In genomic region chr11:116556308-116556707, GRCm38 (mm10) we compare ENCODE assay signal across 21 mouse cellular contexts. TPM values are rescaled to one million over a fixed set of nuclear protein-coding genes. Genes with fewer than 3 reads are reported as not detected.
DNase-seq lines count a peak whose midpoint lies in the region; ATAC-seq lines count a peak whose summit lies in the region.
"Had no signal": no experiment of that assay in that cellular context is flagged by ENCODE, and none has a peak within 500 bp of the region (broad histone marks: within the 10 kb centered on the region; RNA-seq: fewer than 3 reads in every experiment).

No protein-coding gene starts in this region.

- no peaks in the 10 kb centered on the region for H3K36me3 ChIP-seq in heart, embryonic 11.5 days (ENCODE audit: control insufficient read depth, insufficient read depth, low read length)
- H3K36me3 ChIP-seq in intestine, embryonic 14.5 days (ENCODE audit: control insufficient read depth, insufficient read depth, low read length): no peaks in the 10 kb centered on the region
- no peaks in the 10 kb centered on the region for H3K36me3 ChIP-seq in intestine, embryonic 16.5 days (ENCODE audit: control insufficient read depth, insufficient read depth, low read length)
- peaks cover 53% of the 10 kb centered on the region for H3K36me3 ChIP-seq in megakaryocyte, embryonic 14.5 days (replicated peaks; ENCODE audit: low read length)

- peaks cover 57% of the 10 kb centered on the region for H3K4me1 ChIP-seq in heart, embryonic 11.5 days (ENCODE audit: control insufficient read depth, insufficient read depth, low read length)
- H3K4me1 ChIP-seq in intestine, embryonic 14.5 days (replicated peaks; ENCODE audit: control insufficient read depth, insufficient read depth, low read length): peaks cover 17% of the 10 kb centered on the region
- peaks cover 4% of the 10 kb centered on the region for H3K4me1 ChIP-seq in intestine, embryonic 16.5 days (ENCODE audit: control insufficient read depth, insufficient read depth, low read length)
- peaks cover 90% of the 10 kb centered on the region for H3K4me1 ChIP-seq in megakaryocyte, embryonic 14.5 days

- H3K9me3 ChIP-seq in heart, embryonic 11.5 days (replicated peaks; ENCODE audit: control insufficient read depth, low read length): no peaks in the 10 kb centered on the region
- no peaks in the 10 kb centered on the region for H3K9me3 ChIP-seq in intestine, embryonic 14.5 days (ENCODE audit: control insufficient read depth, low read length)
- no peaks in the 10 kb centered on the region for H3K9me3 ChIP-seq in intestine, embryonic 16.5 days (ENCODE audit: control insufficient read depth, low read length)
- H3K9me3 ChIP-seq in megakaryocyte, embryonic 14.5 days: no peaks in the 10 kb centered on the region
- H3K9me3 ChIP-seq: embryonic facial prominence, embryonic 10.5 days had no signal

- intact Hi-C loops in heart, postnatal 25 days (cut with DNase I): no loop called here

- ATAC-seq in heart, embryonic 11.5 days (replicated peaks; ENCODE audit: insufficient number of reproducible peaks, low FRiP score, low TSS enrichment): no peak
- ATAC-seq in intestine, embryonic 14.5 days (replicated peaks; ENCODE audit: low FRiP score, low TSS enrichment, low read depth): no peak
- no peak for ATAC-seq in intestine, embryonic 16.5 days
- no peak for ATAC-seq in megakaryocyte, adult 5-6 weeks (ENCODE audit: poor library complexity, severe bottlenecking)
- ATAC-seq: activated CD4-positive, CD25-positive, alpha-beta regulatory T cell, adult 4 months; forebrain, embryonic 14.5 days; inflammation-experienced regulatory T-cells, adult 6 months; Patski had no signal

- no peak overlapping the region for H3K27ac ChIP-seq in heart, embryonic 11.5 days (ENCODE audit: low read depth, low read length)
- 0 out of 2 replicates have a peak overlapping the region, but pooled peaks have one; percentile 4 for H3K27ac ChIP-seq in intestine, embryonic 14.5 days (ENCODE audit: low read depth)
- H3K27ac ChIP-seq in intestine, embryonic 16.5 days (ENCODE audit: low read length): no peak overlapping the region
- H3K27ac ChIP-seq: embryonic facial prominence, embryonic 10.5 days; left cerebral cortex, adult 2 months had no signal

- peak overlapping the region; percentile 29; the same call in 1 of the 2 replicates for H3K9ac ChIP-seq in heart, embryonic 11.5 days (ENCODE audit: low read depth, low read length)
- no peak overlapping the region for H3K9ac ChIP-seq in intestine, embryonic 14.5 days (ENCODE audit: low read length)
- H3K9ac ChIP-seq in intestine, embryonic 16.5 days (ENCODE audit: low read depth, low read length): no peak overlapping the region

- peak overlapping the region; percentile 1; the same call in 1 of the 2 replicates for H3K4me2 ChIP-seq in heart, embryonic 11.5 days
- no peak overlapping the region for H3K4me2 ChIP-seq in intestine, embryonic 14.5 days (ENCODE audit: low read length)
- H3K4me2 ChIP-seq in intestine, embryonic 16.5 days (ENCODE audit: low read depth, low read length): no peak overlapping the region

- no peak for DNase-seq in heart, postnatal 25 days (ENCODE audit: low spot score)
- DNase-seq in intestine, embryonic 14.5 days (ENCODE audit: low spot score): no peak
- DNase-seq in urinary bladder, postnatal 10 days (ENCODE audit: low spot score): no peak
- DNase-seq: adrenal gland, postnatal 14 days; kidney, postnatal 14 days; lung, adult 18-20 months; lung, postnatal 4 days; spleen, adult 18-20 months; thymus, adult 18-20 months had no signal

- H3K27me3 ChIP-seq in heart, embryonic 11.5 days (ENCODE audit: control insufficient read depth, insufficient read depth, low read length): no peaks in the 10 kb centered on the region
- H3K27me3 ChIP-seq in intestine, embryonic 14.5 days (replicated peaks; ENCODE audit: control insufficient read depth, insufficient read depth, low read length): no peaks in the 10 kb centered on the region
- H3K27me3 ChIP-seq in intestine, embryonic 16.5 days (replicated peaks; ENCODE audit: control insufficient read depth, insufficient read depth, low read length): no peaks in the 10 kb centered on the region
- H3K27me3 ChIP-seq in megakaryocyte, embryonic 14.5 days (replicated peaks): peaks cover 7% of the 10 kb centered on the region
- H3K27me3 ChIP-seq: Patski had no signal

- no peak overlapping the region for H3K4me3 ChIP-seq in heart, embryonic 11.5 days (ENCODE audit: low read depth, low read length)
- H3K4me3 ChIP-seq in intestine, embryonic 14.5 days (ENCODE audit: low read depth, low read length): no peak overlapping the region
- no peak overlapping the region for H3K4me3 ChIP-seq in intestine, embryonic 16.5 days (ENCODE audit: low read length)
- H3K4me3 ChIP-seq in megakaryocyte, embryonic 14.5 days (replicated peaks): peak overlapping the region; percentile 79
- H3K4me3 ChIP-seq: embryonic facial prominence, embryonic 10.5 days; left cerebral cortex, adult 2 months had no signal

- 34% methylated on average over 6 of the region's 6 CpGs for WGBS in heart, embryonic 11.5 days (ENCODE audit: insufficient replicate concordance)
- WGBS in intestine, embryonic 14.5 days: 40% methylated on average over 6 of the region's 6 CpGs
- 49% methylated on average over 6 of the region's 6 CpGs for WGBS in intestine, embryonic 16.5 days

RNA-seq across cellular contexts. Expression of gene Ube2o, which starts 24.9 kb away (rescaled TPM):
- 14.7 and 17.1 TPM in 2 replicates for polyA plus RNA-seq in heart, embryonic 11.5 days (2014; fragmentation: Nextera tagmentation; extraction: Ambion mirVana)
- total RNA-seq in heart, postnatal 25 days (2021): 10 to 100 TPM; 31.4 to 37.1 TPM
- polyA plus RNA-seq in intestine, embryonic 14.5 days (2014; fragmentation: Nextera tagmentation; extraction: Ambion mirVana): 9.7 and 9.8 TPM in 2 replicates
- polyA plus RNA-seq in intestine, embryonic 16.5 days (2015; fragmentation: Nextera tagmentation; extraction: Ambion mirVana): 3.1 and 3.7 TPM in 2 replicates
- polyA plus RNA-seq in megakaryocyte, embryonic 14.5 days (2012; ENCODE audit: insufficient read depth, low replicate concordance): 67.5 and 115 TPM in 2 replicates
- total RNA-seq in megakaryocyte, adult 5-6 weeks (2015): 2.9 and 6.6 TPM in 2 replicates
- total RNA-seq in megakaryocyte, adult 5-6 weeks (2017): 4.8 and 7.7 TPM in 2 replicates

RNA-seq across cellular contexts. Expression of gene Sphk1, which starts 25.6 kb away (rescaled TPM):
- 2.1 and 3.0 TPM in 2 replicates for polyA plus RNA-seq in heart, embryonic 11.5 days (2014; fragmentation: Nextera tagmentation; extraction: Ambion mirVana)
- 1 to 10 TPM; 1.4 to 1.9 TPM for total RNA-seq in heart, postnatal 25 days (2021)
- polyA plus RNA-seq in intestine, embryonic 14.5 days (2014; fragmentation: Nextera tagmentation; extraction: Ambion mirVana): 2.1 and 4.5 TPM in 2 replicates
- 3.9 and 5.2 TPM in 2 replicates for polyA plus RNA-seq in intestine, embryonic 16.5 days (2015; fragmentation: Nextera tagmentation; extraction: Ambion mirVana)
- 0.10 and 3.5 TPM in 2 replicates for polyA plus RNA-seq in megakaryocyte, embryonic 14.5 days (2012; ENCODE audit: insufficient read depth, low replicate concordance)
- 0.60 and 2.2 TPM in 2 replicates for total RNA-seq in megakaryocyte, adult 5-6 weeks (2015)
- 1.7 and 2.1 TPM in 2 replicates for total RNA-seq in megakaryocyte, adult 5-6 weeks (2017)
- polyA plus RNA-seq: activated CD4-positive, CD25-positive, alpha-beta regulatory T cell, adult 4 months; inflammation-experienced regulatory T-cells, adult 6 months had no signal

RNA-seq across cellular contexts. Expression of gene Aanat, which starts 29.9 kb away (rescaled TPM):
- not detected in 2 replicates for polyA plus RNA-seq in heart, embryonic 11.5 days (2014; fragmentation: Nextera tagmentation; extraction: Ambion mirVana)
- total RNA-seq in heart, postnatal 25 days (2021): not detected
- not detected in 2 replicates for polyA plus RNA-seq in intestine, embryonic 14.5 days (2014; fragmentation: Nextera tagmentation; extraction: Ambion mirVana)
- polyA plus RNA-seq in intestine, embryonic 16.5 days (2015; fragmentation: Nextera tagmentation; extraction: Ambion mirVana): not detected in 2 replicates
- polyA plus RNA-seq in megakaryocyte, embryonic 14.5 days (2012; ENCODE audit: insufficient read depth, low replicate concordance): 0.21 and 2.2 TPM in 2 replicates
- total RNA-seq in megakaryocyte, adult 5-6 weeks (2015): not detected in 2 replicates
- not detected in 2 replicates for total RNA-seq in megakaryocyte, adult 5-6 weeks (2017)
- total RNA-seq: adrenal gland, postnatal 14 days had no signal
- polyA plus RNA-seq: activated CD4-positive, CD25-positive, alpha-beta regulatory T cell, adult 4 months; embryonic facial prominence, embryonic 10.5 days; gonadal fat pad, adult 2 months; inflammation-experienced regulatory T-cells, adult 6 months; Patski; stomach, embryonic 14.5 days had no signal
